Mouse (Mus musculus) gastrocnemius, postnatal 25 days (tissue): Measurements from ENCODE around the gene Cfap54. TPM values are rescaled to one million over a fixed set of nuclear protein-coding genes. Genes with fewer than 3 reads are reported as not detected.
A peak's percentile ranks its signal among the peaks of the same experiment; 100 is the strongest.

Experiments
- DNase-seq: peaks from one replicate; pipeline ENCODE4 v3.0.0; 2022
- long read RNA-seq, 2 experiments: library from polyadenylated mRNA; stranded (forward); transcript quantifications; one replicate each; pipeline ENCODE4 v2.0.0; 2021
- total RNA-seq, 2 experiments: library from RNA; stranded (reverse); gene quantifications; 1 replicate in 1 of 2; 2 replicates in 1 of 2; pipeline ENCODE4 v1.2.3; 2021

Gene Cfap54
- total RNA-seq, result under 1 TPM; 0.79 to 0.88 TPM
- long read RNA-seq, experiment 1, result 0 reads
- long read RNA-seq, experiment 2, partial matches to known transcripts, result 1 of 1 reads
- long read RNA-seq, experiment 2, other reads (novel, unspliced or antisense), result 0 of 1 reads

GRCm38 (mm10) chr10:93081133-93081779 is at the start of gene Cfap54:
TSS of gene Cfap54 (minus strand) at chr10:93081618.
- DNase-seq, result peak; percentile 77

GRCm38 (mm10) chr10:93130456-93130940 is 49.1 kb upstream of the Cfap54 start:
- no peak for DNase-seq

- no peak for DNase-seq
These were observed 48.6 kb upstream of the Cfap54 start for GRCm38 (mm10) chr10:93129904-93130455.

GRCm38 (mm10) chr10:93129345-93129744 is 47.9 kb upstream of the Cfap54 start:
- DNase-seq, result no peak

- no peak for DNase-seq
These were observed 47.1 kb upstream of the Cfap54 start for GRCm38 (mm10) chr10:93128566-93128965.

GRCm38 (mm10) chr10:93126025-93126424 is 44.6 kb upstream of the Cfap54 start:
- no peak for DNase-seq

- peak; percentile 61 for DNase-seq
These were observed 42.7 kb upstream of the Cfap54 start for GRCm38 (mm10) chr10:93123957-93124613.

- no peak for DNase-seq
These were observed 41.9 kb upstream of the Cfap54 start for GRCm38 (mm10) chr10:93123310-93123709.

- no peak for DNase-seq
These were observed 41.2 kb upstream of the Cfap54 start for GRCm38 (mm10) chr10:93122399-93123184.

- DNase-seq, result no peak
These were observed 39.9 kb upstream of the Cfap54 start for GRCm38 (mm10) chr10:93121262-93121860.

- DNase-seq, result no peak
These were observed 38.4 kb upstream of the Cfap54 start for GRCm38 (mm10) chr10:93119809-93120208.

- DNase-seq, result no peak
These were observed 35.2 kb upstream of the Cfap54 start for GRCm38 (mm10) chr10:93116636-93117035.

- no peak for DNase-seq
These were observed 34.3 kb upstream of the Cfap54 start for GRCm38 (mm10) chr10:93115743-93116142.

GRCm38 (mm10) chr10:93114782-93115181 is 33.4 kb upstream of the Cfap54 start:
- no peak for DNase-seq

GRCm38 (mm10) chr10:93113968-93114367 is 32.5 kb upstream of the Cfap54 start:
- no peak for DNase-seq

GRCm38 (mm10) chr10:93112021-93112420 is 30.6 kb upstream of the Cfap54 start:
- no peak for DNase-seq

GRCm38 (mm10) chr10:93111412-93111811 is 30.0 kb upstream of the Cfap54 start:
- DNase-seq, result no peak

- DNase-seq, result no peak
These were observed 23.9 kb upstream of the Cfap54 start for GRCm38 (mm10) chr10:93105358-93105757.

- no peak for DNase-seq
These were observed 22.9 kb upstream of the Cfap54 start for GRCm38 (mm10) chr10:93104357-93104756.

GRCm38 (mm10) chr10:93103676-93104075 is 22.3 kb upstream of the Cfap54 start:
- DNase-seq, result no peak

- DNase-seq, result no peak
These were observed 20.9 kb upstream of the Cfap54 start for GRCm38 (mm10) chr10:93102321-93102720.
